Mouse (Mus musculus) brain, embryonic 14.5 days (tissue): ENCODE measurements at regions not wholly inside any gene's neighbourhood (a gene's known extent, or its start where the extent isn't known, plus 50 kb on each side); places are given as distances from the start of the nearest gene placed in this dataset.

ENCODE experiments used
- CTCF ChIP-seq: fragments of 200-500 bp; IDR thresholded peaks from 2 replicates; pipeline ENCODE4 v1.5.1; 2012; ENCODE audit warnings: inconsistent platforms, mild to moderate bottlenecking, moderate library complexity, borderline replicate concordance; ENCODE audit not compliant: insufficient read depth, insufficient read length; ENCODE audit errors: extremely low read depth
- POLR2A ChIP-seq: fragments of 200-500 bp; IDR thresholded peaks from 2 replicates; pipeline ENCODE4 v1.6.1; 2012; ENCODE audit warnings: mild to moderate bottlenecking, inconsistent platforms, borderline replicate concordance; ENCODE audit not compliant: poor library complexity, insufficient read depth, insufficient read length, severe bottlenecking; ENCODE audit errors: extremely low read depth

DNA sequence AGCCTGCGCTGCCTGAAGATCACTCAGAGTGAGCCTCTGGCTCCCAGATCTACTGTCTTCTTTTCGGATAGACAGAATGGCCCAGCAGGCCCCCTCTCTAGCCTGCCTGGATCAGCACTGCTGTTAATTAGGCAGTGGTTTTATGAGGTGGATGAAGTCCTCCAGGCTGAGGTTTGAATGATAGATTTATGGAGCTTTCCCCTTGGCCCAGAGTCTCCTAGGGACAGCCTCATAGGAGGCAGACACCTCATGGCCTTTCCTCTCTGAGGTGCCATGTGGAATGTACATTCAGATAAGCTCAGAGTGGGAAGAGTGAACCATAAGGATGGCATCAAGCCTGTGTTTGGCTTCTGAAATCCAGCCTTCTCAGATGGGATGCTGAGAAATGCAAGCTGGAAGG lies 90.1 kb downstream of the Foxf2 start:
- TF ChIP-seq CTCF (no peak), POLR2A (no peak)
